Mouse (Mus musculus) intestine, embryonic 15.5 days (tissue): Measurements from ENCODE around the gene Corin. TPM values are rescaled to one million over a fixed set of nuclear protein-coding genes. Genes with fewer than 3 reads are reported as not detected.

Experiments used
- ATAC-seq: fragments of 200-750 bp; cut with Nextera tagmentation; 2 replicates; pipeline ENCODE4 v1.8.0; 2017; ENCODE audit warnings: moderate TSS enrichment, moderate library complexity
- H3K27ac ChIP-seq: fragments of 300-500 bp; sonication (generic); 2 replicates; pipeline ENCODE4 v1.5.1; 2015; ENCODE audit warnings: mild to moderate bottlenecking, inconsistent platforms
- H3K27me3 ChIP-seq: fragments of 300-500 bp; sonication (generic); replicated peaks from 2 replicates; pipeline ENCODE4 v1.6.1; 2015; ENCODE audit warnings: inconsistent platforms
- H3K36me3 ChIP-seq: fragments of 300-500 bp; sonication (generic); 2 replicates; pipeline ENCODE4 v1.6.1; 2015; ENCODE audit warnings: inconsistent platforms
- H3K4me1 ChIP-seq: fragments of 300-500 bp; sonication (generic); replicated peaks from 2 replicates; pipeline ENCODE4 v1.6.1; 2015; ENCODE audit warnings: inconsistent platforms
- H3K4me2 ChIP-seq: fragments of 300-500 bp; sonication (generic); replicated peaks from 2 replicates; pipeline ENCODE4 v1.6.1; 2015; ENCODE audit warnings: mild to moderate bottlenecking, inconsistent platforms
- H3K4me3 ChIP-seq: fragments of 300-500 bp; sonication (generic); replicated peaks from 2 replicates; pipeline ENCODE4 v1.5.1; 2015; ENCODE audit warnings: inconsistent platforms
- H3K9ac ChIP-seq: fragments of 300-500 bp; sonication (generic); 2 replicates; pipeline ENCODE4 v1.6.1; 2015; ENCODE audit warnings: inconsistent platforms
- H3K9me3 ChIP-seq: fragments of 300-500 bp; sonication (generic); 2 replicates; pipeline ENCODE4 v1.6.1; 2016; ENCODE audit warnings: inconsistent platforms
- WGBS: fragments of 180-500 bp; shearing (Covaris S2); methylation state at CpG from one replicate; pipeline ENCODE4 v1.1.7; 2015; 5-methylcytosine and 5-hydroxymethylcytosine counted together
- polyA plus RNA-seq: library from polyadenylated mRNA; unstranded; fragments of >200 nt; fragmentation: Nextera tagmentation; extraction: Ambion mirVana; gene quantifications from 2 replicates; pipeline ENCODE4 v1.2.1, GENCODE M21; 2015

Gene Corin
- polyA plus RNA-seq, 1 experiment from 2014 or later: 0.40 TPM

GRCm38 (mm10) chr5:72269652-72270051 lies 234.6 kb downstream of the Corin start:
- ATAC-seq: no peak
- Histone ChIP-seq H3K27me3 (no peaks in the 10 kb centered on the region), H3K4me1 (no peaks in the 10 kb centered on the region), H3K9ac (no peak overlapping the region), H3K36me3 (no peaks in the 10 kb centered on the region), H3K4me3 (no peak overlapping the region), H3K4me2 (no peak overlapping the region), H3K9me3 (no peaks in the 10 kb centered on the region), H3K27ac (no peak overlapping the region)
- 55% methylated on average over 8 of the region's 8 CpGs for WGBS

GRCm38 (mm10) chr5:72269204-72269603 lies 235.1 kb downstream of the Corin start:
- no peak for ATAC-seq
- H3K36me3 ChIP-seq: no peaks in the 10 kb centered on the region
- WGBS: 76% methylated on average over 10 of the region's 10 CpGs
- no peaks in the 10 kb centered on the region for H3K4me1 ChIP-seq
- H3K4me2 ChIP-seq: no peak overlapping the region
- H3K27ac ChIP-seq: no peak overlapping the region
- no peak overlapping the region for H3K4me3 ChIP-seq
- H3K9ac ChIP-seq: no peak overlapping the region
- no peaks in the 10 kb centered on the region for H3K9me3 ChIP-seq
- H3K27me3 ChIP-seq: no peaks in the 10 kb centered on the region

- Histone ChIP-seq H3K4me2 (no peak overlapping the region), H3K27ac (no peak overlapping the region), H3K4me1 (no peaks in the 10 kb centered on the region), H3K9ac (no peak overlapping the region), H3K27me3 (no peaks in the 10 kb centered on the region), H3K36me3 (no peaks in the 10 kb centered on the region), H3K4me3 (no peak overlapping the region), H3K9me3 (no peaks in the 10 kb centered on the region)
- WGBS: 86% methylated on average over 7 of the region's 7 CpGs
- ATAC-seq: no peak
Observed at GRCm38 (mm10) chr5:72266955-72267535, 237.2 kb downstream of the Corin start.

GRCm38 (mm10) chr5:72264195-72264751 lies 240.0 kb downstream of the Corin start:
- no peaks in the 10 kb centered on the region for H3K9me3 ChIP-seq
- no peak overlapping the region for H3K4me3 ChIP-seq
- ATAC-seq: no peak
- H3K36me3 ChIP-seq: no peaks in the 10 kb centered on the region
- 50% methylated on average over 15 of the region's 15 CpGs for WGBS
- H3K4me2 ChIP-seq: no peak overlapping the region
- H3K9ac ChIP-seq: no peak overlapping the region
- H3K27me3 ChIP-seq: no peaks in the 10 kb centered on the region
- H3K4me1 ChIP-seq: no peaks in the 10 kb centered on the region
- no peak overlapping the region for H3K27ac ChIP-seq

- no peaks in the 10 kb centered on the region for H3K9me3 ChIP-seq
- no peak overlapping the region for H3K27ac ChIP-seq
- no peaks in the 10 kb centered on the region for H3K4me1 ChIP-seq
- no peaks in the 10 kb centered on the region for H3K27me3 ChIP-seq
- H3K9ac ChIP-seq: no peak overlapping the region
- WGBS: 83% methylated on average over 3 of the region's 3 CpGs
- ATAC-seq: no peak
- no peak overlapping the region for H3K4me2 ChIP-seq
- no peak overlapping the region for H3K4me3 ChIP-seq
- no peaks in the 10 kb centered on the region for H3K36me3 ChIP-seq
Observed at GRCm38 (mm10) chr5:72261802-72262324, 242.4 kb downstream of the Corin start.

GRCm38 (mm10) chr5:72259298-72259621 lies 245.0 kb downstream of the Corin start:
- peak; percentile 51 for ATAC-seq
- no peak overlapping the region for H3K9ac ChIP-seq
- WGBS: 72% methylated on average over 3 of the region's 3 CpGs
- H3K4me1 ChIP-seq: no peaks in the 10 kb centered on the region
- no peaks in the 10 kb centered on the region for H3K36me3 ChIP-seq
- no peak overlapping the region for H3K4me3 ChIP-seq
- H3K27ac ChIP-seq: no peak overlapping the region
- no peaks in the 10 kb centered on the region for H3K9me3 ChIP-seq
- no peaks in the 10 kb centered on the region for H3K27me3 ChIP-seq
- no peak overlapping the region for H3K4me2 ChIP-seq

GRCm38 (mm10) chr5:72258409-72259297 lies 245.6 kb downstream of the Corin start:
- WGBS: 72% methylated on average over 17 of the region's 17 CpGs
- Histone ChIP-seq H3K27me3 (no peaks in the 10 kb centered on the region), H3K27ac (no peak overlapping the region), H3K9ac (no peak overlapping the region), H3K9me3 (no peaks in the 10 kb centered on the region), H3K4me3 (no peak overlapping the region), H3K4me1 (no peaks in the 10 kb centered on the region), H3K4me2 (no peak overlapping the region), H3K36me3 (no peaks in the 10 kb centered on the region)
- ATAC-seq: no peak

- H3K27me3 ChIP-seq: no peaks in the 10 kb centered on the region
- WGBS: 78% methylated on average over 10 of the region's 10 CpGs
- H3K4me1 ChIP-seq: no peaks in the 10 kb centered on the region
- H3K9me3 ChIP-seq: no peaks in the 10 kb centered on the region
- H3K4me2 ChIP-seq: no peak overlapping the region
- H3K36me3 ChIP-seq: no peaks in the 10 kb centered on the region
- ATAC-seq: no peak
- no peak overlapping the region for H3K4me3 ChIP-seq
- no peak overlapping the region for H3K27ac ChIP-seq
- H3K9ac ChIP-seq: no peak overlapping the region
Observed at GRCm38 (mm10) chr5:72257084-72257483, 247.2 kb downstream of the Corin start.

GRCm38 (mm10) chr5:72254958-72255357 lies 249.3 kb downstream of the Corin start:
- WGBS: 91% methylated on average over 10 of the region's 10 CpGs

GRCm38 (mm10) chr5:72250180-72250579 lies 254.1 kb downstream of the Corin start:
- Histone ChIP-seq H3K27me3 (no peaks in the 10 kb centered on the region), H3K4me1 (no peaks in the 10 kb centered on the region), H3K27ac (no peak overlapping the region), H3K36me3 (no peaks in the 10 kb centered on the region), H3K9ac (no peak overlapping the region), H3K4me3 (no peak overlapping the region), H3K9me3 (no peaks in the 10 kb centered on the region), H3K4me2 (no peak overlapping the region)
- WGBS: 95% methylated on average over 1 of the region's 1 CpGs
- ATAC-seq: no peak

More at GRCm38 (mm10) chr5:72254958-72255357, 249.3 kb downstream of the Corin start:
- no peak overlapping the region for H3K4me3 ChIP-seq
- H3K4me1 ChIP-seq: no peaks in the 10 kb centered on the region
- H3K27ac ChIP-seq: no peak overlapping the region
- no peaks in the 10 kb centered on the region for H3K27me3 ChIP-seq
- no peaks in the 10 kb centered on the region for H3K9me3 ChIP-seq
- H3K9ac ChIP-seq: no peak overlapping the region
- H3K36me3 ChIP-seq: no peaks in the 10 kb centered on the region
- no peak for ATAC-seq
- H3K4me2 ChIP-seq: no peak overlapping the region
